Mouse (Mus musculus) A20 (cell line): ENCODE measurements around the gene Fau.

Experiments
- DNase-seq: peaks from one replicate; pipeline ENCODE4 v3.0.0-alpha.2; 2011; ENCODE audit warnings: low read depth, low spot score

The Fau gene

DNA sequence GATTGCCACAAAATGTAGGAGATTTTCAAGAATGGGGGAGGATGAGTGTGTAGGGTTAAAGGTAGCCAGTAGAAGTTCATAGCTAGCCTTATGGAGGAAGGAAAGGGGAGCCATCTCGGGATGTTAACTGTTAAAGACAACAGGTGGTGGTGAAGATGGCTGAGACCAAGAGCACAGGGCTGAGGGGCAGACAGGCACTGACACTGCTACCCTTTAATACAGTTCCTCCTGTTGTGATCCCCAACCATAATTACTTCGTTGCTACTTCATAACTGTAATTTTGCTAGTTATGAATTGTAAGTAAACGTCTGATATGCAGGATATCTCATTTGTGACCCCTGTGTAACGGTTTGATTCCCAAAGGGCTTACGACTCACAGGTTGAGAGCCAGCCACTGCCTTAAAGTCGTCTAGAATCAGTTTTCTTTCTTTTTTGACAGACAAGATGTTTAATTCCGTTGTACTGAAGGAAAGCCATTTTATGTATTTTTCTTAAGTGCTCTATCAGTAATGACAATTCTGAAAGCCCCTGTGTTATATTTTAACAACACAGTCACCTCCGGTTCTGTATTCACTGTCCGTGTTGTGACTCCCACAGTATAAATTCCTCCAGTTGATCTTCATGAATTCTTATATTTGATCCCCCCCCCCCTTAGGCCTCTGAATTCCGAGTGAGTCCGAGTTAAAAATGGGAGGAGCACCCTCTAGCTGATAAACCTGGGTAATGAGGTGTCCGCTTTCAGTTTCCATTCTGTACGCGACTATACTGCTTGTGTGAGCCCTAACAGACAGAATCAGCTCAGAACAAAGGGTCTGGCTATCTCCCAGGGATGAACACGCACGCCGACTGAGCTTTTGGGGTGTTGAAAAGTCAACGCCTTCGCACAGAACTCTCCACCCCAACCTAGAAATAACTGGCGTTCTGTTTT is 12.0 kb upstream of the Fau start:
- DNase-seq = peak; percentile 84

DNA sequence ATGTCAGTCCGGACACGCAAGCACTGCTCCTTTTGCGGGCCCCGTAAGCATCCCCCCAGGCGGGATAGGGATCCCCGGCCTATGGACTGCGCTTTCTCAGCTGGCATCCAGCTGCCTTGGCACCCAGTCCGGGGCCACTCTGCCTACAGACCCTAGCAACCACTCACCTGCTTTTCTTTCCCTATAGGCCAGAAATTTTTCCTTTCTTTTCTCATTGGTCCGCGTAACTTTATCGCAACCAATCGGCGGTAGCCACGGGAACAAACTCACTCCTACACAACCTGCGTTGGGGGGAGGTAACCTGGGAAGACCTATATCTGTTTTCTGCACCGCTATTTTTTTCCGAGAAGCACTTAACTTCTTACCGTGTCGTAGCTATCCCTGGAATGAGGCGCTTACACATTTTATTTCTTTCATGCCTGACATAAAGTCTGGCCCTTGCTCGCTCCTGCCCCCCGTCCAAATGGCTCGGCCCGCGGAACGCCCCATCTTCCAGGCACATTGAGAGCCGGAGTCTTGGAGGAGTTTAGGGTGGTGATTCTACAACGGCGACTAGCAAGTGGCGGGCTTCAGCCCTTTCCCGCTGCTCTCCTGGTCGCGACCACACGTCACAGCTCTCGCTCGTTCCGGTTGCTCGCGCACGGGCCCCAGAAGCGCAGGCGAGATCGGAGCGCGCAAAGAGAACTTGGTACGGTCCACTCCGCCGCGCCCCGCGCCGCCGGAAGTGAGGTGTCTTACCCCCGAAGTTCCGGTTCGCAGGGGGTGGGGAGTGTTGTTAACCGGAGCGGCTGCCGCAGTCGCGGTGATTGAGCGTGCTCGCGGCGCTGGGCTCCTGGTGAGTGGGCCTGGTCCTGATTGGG is 11.1 kb upstream of the Fau start, which contains the start of gene Syvn1:
Gene Syvn1 (plus strand): TSS at position 283 of the 860 bp plus-strand sequence.
- peak; percentile 96 for DNase-seq

DNA sequence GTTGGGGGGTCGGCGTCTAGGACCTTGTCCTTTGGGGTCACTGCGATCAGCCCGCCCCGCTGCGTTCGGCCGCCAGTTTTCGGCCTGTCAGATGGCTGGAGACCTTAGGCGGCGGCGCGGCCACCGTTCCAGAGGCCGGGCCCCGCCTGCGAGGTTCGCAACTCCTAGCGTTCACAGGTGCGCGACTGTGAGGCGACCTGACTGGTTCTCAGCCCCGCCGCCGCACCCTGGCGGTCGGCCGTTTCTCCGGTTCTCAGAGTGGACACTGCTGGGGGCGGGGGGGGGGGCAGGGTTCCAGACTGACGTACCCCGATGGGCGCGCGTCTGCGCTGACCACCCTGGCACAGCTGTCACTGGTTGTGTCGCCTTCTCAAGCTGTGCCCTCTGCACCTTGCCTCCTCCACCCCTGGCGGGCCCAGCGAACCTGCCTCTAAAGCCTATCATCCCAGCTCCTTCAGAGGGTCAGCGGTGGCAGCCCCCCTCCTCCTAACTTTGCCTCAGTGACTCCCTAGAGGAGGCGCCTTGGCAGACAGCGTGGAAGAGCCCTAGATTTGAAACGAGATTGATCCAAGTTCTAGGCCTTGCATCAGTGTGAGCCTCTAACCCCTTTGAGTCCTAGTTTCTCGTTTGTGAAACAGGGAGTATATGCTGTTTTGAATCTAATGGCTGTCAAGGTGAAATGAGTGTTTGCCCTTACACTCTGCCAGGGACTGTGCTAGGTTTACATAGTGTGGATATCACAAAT is 10.3 kb upstream of the Fau start:
- DNase-seq = no peak

DNA sequence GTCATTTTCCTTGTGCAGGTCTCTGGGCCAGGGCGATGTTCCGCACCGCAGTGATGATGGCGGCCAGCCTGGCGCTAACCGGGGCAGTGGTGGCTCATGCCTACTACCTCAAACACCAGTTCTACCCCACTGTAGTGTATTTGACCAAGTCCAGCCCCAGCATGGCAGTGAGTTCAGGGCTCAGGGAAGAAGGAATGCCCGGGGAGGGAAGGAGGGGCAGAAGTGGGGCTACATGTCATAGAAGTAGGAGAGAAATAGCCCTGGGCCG is 9.8 kb upstream of the Fau start:
- peak; percentile 53 for DNase-seq

DNA sequence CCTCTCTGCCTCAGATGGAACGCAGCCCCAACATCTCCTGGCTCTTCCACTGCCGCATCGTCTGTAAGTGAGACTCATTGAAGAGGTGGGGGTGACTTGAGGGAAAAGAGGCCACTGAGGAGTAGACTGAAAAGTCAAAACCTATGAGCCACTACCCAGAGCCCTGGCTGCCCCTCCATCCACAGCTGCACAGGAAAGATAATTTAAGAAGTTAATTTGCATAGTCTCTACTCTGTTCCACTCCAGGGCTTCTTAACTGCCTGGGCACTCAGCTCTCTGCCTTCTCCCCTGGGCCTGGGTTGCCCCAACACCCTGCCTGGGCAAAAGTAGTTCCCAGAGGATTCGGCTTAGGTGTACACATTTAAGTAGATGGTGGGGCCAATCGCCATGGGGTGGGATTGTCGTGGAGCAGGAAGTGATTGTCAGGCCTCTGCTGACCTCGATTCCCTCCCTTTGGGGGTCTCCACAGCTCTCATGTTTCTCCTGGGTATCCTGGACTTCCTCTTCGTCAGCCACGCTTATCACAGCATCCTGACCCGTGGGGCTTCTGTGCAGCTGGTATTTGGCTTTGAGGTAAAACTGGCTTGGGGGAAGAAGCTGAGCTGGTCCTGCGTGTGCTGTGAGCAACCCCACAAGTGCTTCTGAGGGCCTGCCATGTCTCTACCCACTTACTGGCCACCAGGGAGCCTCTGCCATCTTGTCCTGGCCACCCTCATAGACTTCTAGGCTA is 8.8 kb upstream of the Fau start:
- DNase-seq = peak; percentile 91

DNA sequence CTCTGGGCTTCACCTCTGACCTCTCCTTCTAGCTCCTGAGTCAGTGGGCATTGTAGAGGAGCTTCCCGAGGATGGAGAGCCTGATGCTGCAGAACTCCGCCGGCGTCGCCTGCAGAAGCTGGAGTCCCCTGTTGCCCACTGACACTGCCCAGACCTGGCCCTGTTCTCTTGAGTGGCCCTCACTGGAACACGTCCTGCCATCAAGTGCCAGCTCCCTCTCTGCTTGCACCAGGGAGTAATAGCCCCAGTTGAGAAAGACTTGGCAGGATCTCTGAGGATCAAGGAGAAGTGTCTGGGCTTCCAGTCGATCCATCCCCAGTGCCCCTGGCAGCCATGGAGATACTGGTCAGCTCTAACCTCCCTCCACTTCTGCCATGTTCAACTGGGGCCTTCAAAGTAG is 5.1 kb upstream of the Fau start:
- no peak for DNase-seq

DNA sequence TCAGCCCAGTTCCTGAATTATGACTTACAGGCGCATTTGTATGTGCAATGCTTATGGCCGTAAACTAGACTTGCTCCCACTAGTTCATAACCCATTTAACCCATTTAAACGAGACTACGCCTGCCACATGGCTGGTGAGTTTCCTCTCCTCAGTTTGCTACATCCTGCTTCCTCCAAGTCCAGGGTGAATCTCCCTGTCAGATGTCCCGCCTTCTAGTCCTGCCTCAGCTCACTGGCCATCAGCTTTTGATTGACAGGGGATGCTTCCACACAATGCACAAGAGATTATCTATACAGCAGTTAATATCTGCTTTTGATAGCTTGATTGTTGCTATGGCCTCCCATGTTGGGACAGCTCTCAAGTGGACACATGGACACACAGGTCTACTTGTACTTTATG is 3.3 kb upstream of the Fau start:
- no peak for DNase-seq

DNA sequence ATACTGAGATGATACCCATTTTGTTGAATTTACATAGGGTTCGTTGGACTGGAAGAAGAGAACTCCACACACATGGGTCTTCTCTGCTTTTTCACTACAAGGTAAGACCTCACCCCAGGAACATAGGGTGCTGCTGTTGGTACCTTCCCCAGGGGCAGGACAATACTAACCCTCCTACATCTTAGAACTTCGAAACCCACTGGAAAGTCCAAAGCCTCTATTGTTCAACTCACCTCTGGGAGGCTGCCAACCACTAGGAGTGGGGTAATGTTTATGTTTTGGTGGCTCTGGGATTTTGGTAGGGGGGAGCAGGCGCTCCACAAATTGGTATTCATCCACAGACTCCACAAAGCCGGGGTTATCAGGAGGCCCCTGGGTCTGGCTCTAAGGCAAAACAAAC is 948 bp upstream of the Fau start:
- no peak for DNase-seq

DNA sequence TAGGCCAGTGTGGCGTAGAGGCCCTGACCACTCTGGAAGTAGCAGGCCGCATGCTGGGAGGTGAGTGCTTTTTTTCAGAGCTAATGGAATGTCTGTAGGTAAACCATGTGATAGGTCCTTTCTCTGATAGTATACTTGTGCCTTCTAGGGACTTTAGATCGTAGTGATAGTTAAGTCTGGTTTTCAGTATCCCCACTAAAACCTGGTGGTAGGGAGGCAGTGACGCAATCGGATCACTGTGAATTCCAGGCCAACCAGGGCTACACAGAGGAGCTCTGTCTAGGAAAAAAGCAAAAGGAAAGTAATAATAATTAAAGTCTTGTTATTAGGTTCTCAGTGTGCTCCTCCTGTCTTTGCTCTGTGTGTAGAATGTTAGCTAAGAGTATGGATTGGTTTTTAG is 869 bp downstream of the Fau start:
- no peak for DNase-seq

DNA sequence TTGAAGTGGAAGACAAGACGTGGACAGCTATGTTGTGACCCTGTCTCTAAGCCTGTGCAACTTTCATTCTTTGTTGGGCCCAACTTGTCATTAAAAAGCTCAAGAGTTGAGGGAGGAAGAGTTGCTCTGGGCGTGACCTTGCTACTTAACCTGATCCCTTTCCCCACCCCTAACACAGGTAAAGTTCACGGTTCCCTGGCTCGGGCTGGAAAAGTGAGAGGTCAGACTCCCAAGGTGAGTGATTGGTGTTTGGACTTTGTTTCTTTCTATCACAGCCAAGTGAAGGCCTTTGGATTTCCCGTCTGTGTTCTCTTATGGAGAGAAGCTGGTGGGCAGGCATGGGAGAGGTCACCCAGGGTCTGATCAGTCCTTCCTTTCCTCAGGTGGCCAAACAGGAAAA is 1.3 kb downstream of the Fau start:
- no peak for DNase-seq

DNA sequence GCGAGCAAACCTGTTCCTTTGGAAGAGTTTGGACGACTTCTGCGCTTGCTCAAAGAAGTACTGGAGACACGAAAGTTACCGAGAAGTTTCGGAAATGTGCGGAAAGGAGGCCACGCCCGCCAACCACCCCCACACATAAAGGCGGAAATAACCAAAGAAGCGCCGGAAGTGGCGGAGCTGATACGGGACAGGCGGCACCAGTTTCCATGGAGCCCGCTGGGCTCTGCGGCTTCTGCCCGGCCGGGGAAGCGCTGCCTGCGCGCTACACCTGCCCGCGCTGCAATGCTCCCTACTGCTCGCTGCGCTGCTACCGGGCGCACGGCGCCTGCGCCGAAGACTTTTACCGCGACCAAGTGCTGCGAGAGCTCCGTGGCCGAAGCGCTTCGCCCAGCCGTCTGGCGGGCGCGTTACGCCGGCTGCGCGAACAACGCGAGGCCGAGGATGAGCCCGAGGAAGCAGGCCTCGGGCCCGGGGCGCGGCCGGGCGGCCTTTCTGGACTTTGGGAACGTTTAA is 3.4 kb downstream of the Fau start, which contains the start of gene Znhit2:
Gene Znhit2 (plus strand): TSS at position 172 of the 513 bp plus-strand sequence.
- peak; percentile 95 for DNase-seq

DNA sequence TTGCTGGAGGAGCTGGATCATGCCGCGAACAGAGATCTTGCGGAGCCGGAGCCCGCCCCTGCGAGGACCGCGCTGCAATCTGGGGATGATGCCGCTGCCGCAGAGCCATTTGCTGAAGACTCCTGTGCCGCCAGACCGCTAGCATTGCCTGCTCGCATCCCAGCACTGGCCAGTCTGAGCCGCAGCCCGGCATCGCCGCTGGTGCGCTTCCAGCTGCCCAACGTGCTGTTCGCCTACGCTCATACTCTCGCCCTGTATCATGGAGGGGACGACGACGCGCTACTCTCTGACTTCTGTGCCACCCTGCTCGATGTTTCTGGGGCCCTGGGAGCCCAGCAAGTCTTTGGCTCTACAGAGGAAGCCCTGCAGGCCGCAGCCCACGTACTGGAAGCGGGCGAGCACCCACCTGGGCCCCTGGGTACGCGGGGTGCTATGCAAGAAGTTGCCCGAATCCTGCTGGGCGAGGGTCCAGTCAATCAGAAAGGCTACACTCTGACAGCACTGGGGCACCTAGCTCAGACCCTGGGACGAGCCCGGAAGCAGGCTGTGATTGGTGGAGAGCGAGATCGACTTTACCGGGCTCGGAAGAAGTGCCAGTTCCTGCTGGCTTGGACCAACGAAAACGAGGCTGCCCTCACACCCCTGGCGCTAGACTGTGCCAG is 4.1 kb downstream of the Fau start:
- DNase-seq = peak; percentile 88

DNA sequence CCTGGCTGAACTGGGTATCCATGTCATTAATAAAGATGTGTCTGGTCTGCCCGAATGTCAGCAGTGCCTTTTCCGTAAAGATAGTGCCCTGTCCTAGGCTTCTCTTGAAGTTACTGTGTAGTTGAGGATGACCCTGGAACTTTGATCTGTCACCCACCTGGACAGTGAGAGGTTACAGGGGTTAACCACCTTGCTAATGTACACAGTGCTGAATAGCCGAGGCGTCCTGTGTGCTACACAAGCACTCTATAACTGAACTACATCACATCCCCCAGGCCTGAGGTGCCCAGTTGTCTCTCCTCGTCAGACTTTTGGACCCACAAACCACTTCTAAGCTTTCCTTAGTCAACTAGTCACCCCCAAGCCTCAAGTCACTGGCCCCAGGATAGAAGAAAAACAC is 4.8 kb downstream of the Fau start:
- DNase-seq = no peak

DNA sequence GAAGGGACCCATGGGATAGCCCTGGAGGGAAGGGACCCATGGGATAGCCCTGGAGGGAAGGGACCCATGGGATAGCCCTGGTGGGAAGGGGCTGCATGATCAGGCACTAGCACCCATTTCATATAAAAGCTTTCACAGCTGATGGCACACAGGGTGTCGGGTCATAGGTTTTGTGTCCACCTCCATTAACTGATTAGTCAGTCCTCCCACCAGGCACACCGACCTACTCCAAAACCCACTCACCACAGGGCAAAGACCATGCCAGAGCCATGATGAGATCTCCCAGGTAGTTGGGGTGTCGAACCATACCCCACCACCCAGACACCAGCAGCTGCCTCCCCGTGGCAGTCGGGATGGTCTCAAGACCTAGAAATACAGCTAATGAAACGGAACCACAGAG is 5.4 kb downstream of the Fau start:
- DNase-seq = no peak

DNA sequence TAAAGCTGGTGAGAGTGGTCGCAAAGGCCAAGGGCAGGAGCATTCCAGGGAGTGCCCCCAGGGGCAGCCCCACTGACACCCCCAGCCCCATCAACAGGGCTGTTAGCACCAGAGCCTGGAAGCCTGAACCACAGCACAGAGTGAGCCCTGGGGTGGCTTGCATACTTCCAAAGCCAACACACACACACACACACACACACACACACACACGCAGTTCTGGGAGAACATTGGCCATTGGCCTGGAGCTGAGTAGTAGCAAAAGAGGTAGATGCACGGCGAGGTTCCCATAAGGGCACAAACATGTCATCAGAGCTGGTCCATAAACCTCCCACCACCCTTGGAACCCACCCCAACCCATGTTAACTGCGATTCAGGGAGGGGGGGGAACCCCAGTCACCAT is 8.9 kb downstream of the Fau start:
- no peak for DNase-seq

DNA sequence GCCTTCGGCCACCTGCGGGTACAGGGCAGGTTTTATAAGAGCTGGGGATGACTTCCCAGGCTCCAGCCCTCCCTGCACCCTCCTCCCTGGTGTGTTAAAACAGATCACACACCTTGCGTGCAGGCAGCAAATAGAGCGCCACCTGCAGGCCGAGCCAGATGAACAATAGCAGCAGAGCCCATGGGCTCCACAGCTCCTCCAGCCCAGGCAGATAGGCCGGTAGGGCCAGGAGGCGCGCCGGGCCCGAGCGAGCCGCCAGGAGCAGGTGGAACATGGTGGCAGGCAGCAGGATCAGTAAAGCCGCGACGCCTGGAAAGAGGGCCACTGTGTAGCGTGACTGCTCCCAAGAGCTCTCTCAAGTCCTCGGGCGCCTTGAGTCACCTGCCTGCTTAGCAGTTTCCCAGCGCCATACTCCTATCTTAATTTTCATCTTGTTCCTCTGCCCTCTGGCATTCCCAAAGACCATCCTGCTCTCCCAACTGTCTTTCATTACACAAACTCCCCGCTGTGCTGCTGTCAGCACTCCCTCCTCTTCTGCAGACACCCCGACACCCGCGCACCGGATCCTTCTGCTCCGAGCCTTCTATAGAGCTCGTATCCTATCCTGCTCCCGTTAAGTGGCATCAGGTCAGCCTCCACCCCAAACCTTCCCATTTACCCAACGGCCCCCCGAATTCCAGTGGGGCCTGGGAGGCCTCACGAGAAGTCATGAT is 9.5 kb downstream of the Fau start:
- peak; percentile 92 for DNase-seq

DNA sequence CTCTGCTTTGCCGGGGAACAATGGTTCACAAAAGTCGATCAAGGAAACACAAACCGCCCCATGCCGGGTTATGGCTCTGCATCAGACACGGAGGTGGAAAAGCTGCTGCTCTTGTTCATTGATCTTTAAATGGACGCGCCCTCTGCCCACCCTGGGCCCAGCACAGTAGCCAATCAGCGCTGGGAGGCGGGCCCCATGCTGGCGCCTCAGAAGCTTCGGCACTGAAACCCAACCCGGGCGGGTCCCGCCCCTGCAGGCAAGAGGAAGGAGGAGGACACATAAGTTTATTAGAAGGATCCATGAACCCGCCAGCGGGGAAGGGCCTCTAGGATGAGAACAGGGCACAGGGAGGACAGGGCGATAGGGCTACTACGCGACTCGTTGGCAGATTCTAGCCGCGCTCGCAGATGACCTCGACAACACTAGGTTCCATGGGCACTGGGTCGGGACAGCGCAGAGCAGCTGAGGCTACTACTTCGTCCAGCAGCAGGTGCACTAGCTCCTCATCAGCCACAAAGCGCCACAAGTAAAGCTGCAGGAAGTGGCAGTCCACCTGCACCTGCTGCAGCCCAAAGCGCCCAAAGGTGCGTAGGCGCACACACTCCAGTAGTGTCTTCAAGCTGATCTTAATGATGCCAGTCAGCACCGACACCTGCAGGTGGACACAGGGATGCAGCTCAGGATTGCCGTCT is 10.2 kb downstream of the Fau start, which contains the start of gene Tm7sf2:
Gene Tm7sf2 (minus strand): TSS at position 650 of the 692 bp plus-strand sequence.
- peak; percentile 96 for DNase-seq

DNA sequence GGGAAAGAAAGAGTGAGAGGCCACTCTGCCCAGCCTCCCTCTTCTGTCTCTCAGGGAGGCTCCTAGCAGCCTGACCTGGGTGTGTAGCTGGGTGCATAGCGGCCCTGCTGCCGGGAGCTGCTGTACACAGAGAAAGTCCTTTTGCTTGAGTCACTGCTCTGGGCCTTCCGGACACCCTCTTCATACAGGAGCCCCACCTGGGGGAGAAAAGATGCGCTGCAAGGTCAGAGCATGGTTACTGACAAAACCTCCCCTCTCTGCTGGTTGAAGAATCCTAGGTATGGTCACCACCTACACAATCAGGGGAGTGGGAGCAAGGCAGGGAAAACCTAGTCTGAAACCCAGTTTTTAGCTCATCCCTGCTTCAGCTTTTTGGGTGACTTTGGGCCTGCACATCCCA is 11.3 kb downstream of the Fau start:
- DNase-seq = no peak

DNA sequence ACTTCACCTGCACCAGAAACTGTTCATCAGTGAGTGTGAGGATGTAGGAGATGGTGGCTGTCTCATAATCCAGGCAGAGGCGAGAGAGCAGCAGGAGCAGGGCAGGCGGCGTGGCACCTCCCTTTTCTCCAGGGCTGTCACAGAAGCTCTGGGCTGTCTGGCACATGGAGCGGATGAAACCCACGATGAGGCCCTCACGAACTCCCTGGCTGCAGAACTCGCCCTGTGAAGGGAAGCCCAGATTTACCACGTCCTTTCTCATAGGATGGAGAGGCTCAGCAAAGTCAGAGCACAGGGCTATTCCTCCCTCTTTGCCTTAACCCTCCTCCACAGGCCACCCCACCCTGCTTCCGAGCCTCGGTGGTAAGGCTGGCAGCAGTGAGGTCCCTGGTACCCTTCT is 12.2 kb downstream of the Fau start:
- no peak for DNase-seq
